ENCODE assay signal across 23 mouse cellular contexts in genomic region chr5:75454961-75455541, GRCm38 (mm10).
DNase-seq lines count a peak whose midpoint lies in the region; ATAC-seq and TF ChIP-seq lines count a peak whose summit lies in the region.
"Had no signal": no experiment of that assay in that cellular context is flagged by ENCODE, and none has a peak within 500 bp of the region (broad histone marks: within the 10 kb centered on the region; RNA-seq: fewer than 3 reads in every experiment).

No protein-coding gene starts in this region.

- no peak overlapping the region for H3K9ac ChIP-seq in midbrain, embryonic 11.5 days (ENCODE audit: low read length)
- H3K9ac ChIP-seq in midbrain, embryonic 15.5 days: no peak overlapping the region
- no peak overlapping the region for H3K9ac ChIP-seq in hindbrain, embryonic 12.5 days
- no peak overlapping the region for H3K9ac ChIP-seq in hindbrain, embryonic 14.5 days
- no peak overlapping the region for H3K9ac ChIP-seq in midbrain, postnatal 0 days (replicated peaks; ENCODE audit: low read length, poor library complexity, severe bottlenecking)
- H3K9ac ChIP-seq: heart, embryonic 15.5 days; hindbrain, embryonic 15.5 days had no signal

- H3K27me3 ChIP-seq in midbrain, embryonic 11.5 days (ENCODE audit: control insufficient read depth, insufficient read depth, low read length): no peaks in the 10 kb centered on the region
- H3K27me3 ChIP-seq in midbrain, embryonic 15.5 days (replicated peaks): no peaks in the 10 kb centered on the region
- no peaks in the 10 kb centered on the region for H3K27me3 ChIP-seq in hindbrain, embryonic 12.5 days
- no peaks in the 10 kb centered on the region for H3K27me3 ChIP-seq in hindbrain, embryonic 14.5 days (ENCODE audit: control insufficient read depth, insufficient read depth, low read length)
- H3K27me3 ChIP-seq in midbrain, postnatal 0 days (ENCODE audit: insufficient read depth, low read length): no peaks in the 10 kb centered on the region
- H3K27me3 ChIP-seq: CH12.LX; hindbrain, embryonic 15.5 days; Patski had no signal

- no peak overlapping the region for H3K4me2 ChIP-seq in midbrain, embryonic 11.5 days
- no peak overlapping the region for H3K4me2 ChIP-seq in midbrain, embryonic 15.5 days
- H3K4me2 ChIP-seq in hindbrain, embryonic 12.5 days (replicated peaks): no peak overlapping the region
- H3K4me2 ChIP-seq in hindbrain, embryonic 14.5 days (replicated peaks): 0 out of 2 replicates have a peak overlapping the region, but pooled peaks have one; percentile 3
- no peak overlapping the region for H3K4me2 ChIP-seq in midbrain, postnatal 0 days (ENCODE audit: low read depth, low read length, poor library complexity, severe bottlenecking)
- H3K4me2 ChIP-seq: heart, embryonic 11.5 days; heart, embryonic 15.5 days; hindbrain, embryonic 15.5 days had no signal

- DNase-seq in midbrain, embryonic 11.5 days (ENCODE audit: low spot score, missing footprints): peak; percentile 49
- DNase-seq in hindbrain, embryonic 14.5 days (ENCODE audit: low spot score): no peak
- peak; percentile 40 for DNase-seq in midbrain, postnatal 0 days (ENCODE audit: low spot score)
- no peak for DNase-seq in thymus, postnatal 36 days
- no peak for DNase-seq in gastrocnemius, adult 8-10 months (ENCODE audit: low spot score in 2 of 2)
- DNase-seq in gastrocnemius, adult 18-20 months (ENCODE audit: low spot score): no peak
- DNase-seq: adrenal gland, postnatal 25 days; cerebellum, adult 18-20 months; gastrocnemius, postnatal 10 days; heart, adult 2 months; heart, postnatal 14 days had no signal

- peak; percentile 35; the same call in 1 of the 2 replicates for ATAC-seq in midbrain, embryonic 11.5 days (ENCODE audit: low FRiP score)
- no peak for ATAC-seq in midbrain, embryonic 15.5 days (replicated peaks)
- peak; percentile 66; the same call in 1 of the 2 replicates for ATAC-seq in hindbrain, embryonic 12.5 days (ENCODE audit: low FRiP score)
- ATAC-seq in hindbrain, embryonic 14.5 days (ENCODE audit: low FRiP score): no peak
- ATAC-seq in midbrain, postnatal 0 days (ENCODE audit: low FRiP score): no peak
- ATAC-seq: activated CD4-positive, CD25-positive, alpha-beta regulatory T cell, adult 4 months; forebrain, embryonic 14.5 days; Patski had no signal

- WGBS in midbrain, embryonic 11.5 days: 72% methylated on average over 16 of the region's 16 CpGs
- WGBS in midbrain, embryonic 15.5 days: 50% methylated on average over 16 of the region's 16 CpGs
- WGBS in hindbrain, embryonic 12.5 days: 56% methylated on average over 16 of the region's 16 CpGs
- WGBS in hindbrain, embryonic 14.5 days: 41% methylated on average over 16 of the region's 16 CpGs
- 64% methylated on average over 16 of the region's 16 CpGs for WGBS in midbrain, postnatal 0 days

- no peaks in the 10 kb centered on the region for H3K36me3 ChIP-seq in midbrain, embryonic 11.5 days (ENCODE audit: control insufficient read depth, insufficient read depth, low read length)
- no peaks in the 10 kb centered on the region for H3K36me3 ChIP-seq in midbrain, embryonic 15.5 days (replicated peaks)
- no peaks in the 10 kb centered on the region for H3K36me3 ChIP-seq in hindbrain, embryonic 12.5 days
- H3K36me3 ChIP-seq in hindbrain, embryonic 14.5 days (replicated peaks; ENCODE audit: control insufficient read depth, insufficient read depth): no peaks in the 10 kb centered on the region
- no peaks in the 10 kb centered on the region for H3K36me3 ChIP-seq in midbrain, postnatal 0 days (ENCODE audit: insufficient read depth, low read length)
- H3K36me3 ChIP-seq: embryonic facial prominence, embryonic 10.5 days; forebrain, embryonic 10.5 days; heart, embryonic 15.5 days; hindbrain, embryonic 15.5 days had no signal

- no peak for TF ChIP-seq CTCF in midbrain, postnatal 0 days (IDR thresholded peaks at IDR 0.05)

- H3K4me3 ChIP-seq in midbrain, embryonic 11.5 days (ENCODE audit: low read depth, low read length): no peak overlapping the region
- H3K4me3 ChIP-seq in midbrain, embryonic 15.5 days: no peak overlapping the region
- H3K4me3 ChIP-seq in hindbrain, embryonic 12.5 days: no peak overlapping the region
- H3K4me3 ChIP-seq in hindbrain, embryonic 14.5 days (replicated peaks; ENCODE audit: low read length): no peak overlapping the region
- no peak overlapping the region for H3K4me3 ChIP-seq in midbrain, postnatal 0 days (ENCODE audit: low read depth, low read length)
- H3K4me3 ChIP-seq: embryonic facial prominence, embryonic 10.5 days; erythroblast, embryonic 14.5 days; forebrain, embryonic 10.5 days; heart, adult 2 months; heart, embryonic 15.5 days; hindbrain, embryonic 15.5 days had no signal

- no peaks in the 10 kb centered on the region for H3K4me1 ChIP-seq in midbrain, embryonic 11.5 days (ENCODE audit: control insufficient read depth, insufficient read depth, low read length)
- H3K4me1 ChIP-seq in midbrain, embryonic 15.5 days: peaks cover 6% of the 10 kb centered on the region; the same call in 1 of the 2 replicates
- H3K4me1 ChIP-seq in hindbrain, embryonic 12.5 days: peaks cover 23% of the 10 kb centered on the region
- H3K4me1 ChIP-seq in hindbrain, embryonic 14.5 days (replicated peaks; ENCODE audit: control insufficient read depth, insufficient read depth, low read length): peaks cover 25% of the 10 kb centered on the region; the same call in 1 of the 2 replicates
- no peaks in the 10 kb centered on the region for H3K4me1 ChIP-seq in midbrain, postnatal 0 days (ENCODE audit: insufficient read depth, low read length)

- no peaks in the 10 kb centered on the region for H3K9me3 ChIP-seq in midbrain, embryonic 11.5 days (ENCODE audit: control insufficient read depth, low read length)
- H3K9me3 ChIP-seq in midbrain, embryonic 15.5 days: no peaks in the 10 kb centered on the region
- no peaks in the 10 kb centered on the region for H3K9me3 ChIP-seq in hindbrain, embryonic 12.5 days (replicated peaks)
- H3K9me3 ChIP-seq in hindbrain, embryonic 14.5 days (ENCODE audit: control insufficient read depth, low read length): no peaks in the 10 kb centered on the region
- no peaks in the 10 kb centered on the region for H3K9me3 ChIP-seq in midbrain, postnatal 0 days (ENCODE audit: low read length)
- H3K9me3 ChIP-seq: embryonic facial prominence, embryonic 10.5 days; forebrain, embryonic 10.5 days; heart, embryonic 15.5 days; hindbrain, embryonic 15.5 days had no signal

- H3K27ac ChIP-seq in midbrain, embryonic 11.5 days (ENCODE audit: low read depth, low read length): no peak overlapping the region
- no peak overlapping the region for H3K27ac ChIP-seq in midbrain, embryonic 15.5 days
- peak overlapping the region; percentile 30; the same call in 1 of the 2 replicates for H3K27ac ChIP-seq in hindbrain, embryonic 12.5 days
- no peak overlapping the region for H3K27ac ChIP-seq in hindbrain, embryonic 14.5 days
- H3K27ac ChIP-seq in midbrain, postnatal 0 days (ENCODE audit: low read depth, low read length): no peak overlapping the region
- H3K27ac ChIP-seq: embryonic facial prominence, embryonic 10.5 days; forebrain, embryonic 10.5 days; heart, adult 2 months; heart, embryonic 15.5 days; hindbrain, embryonic 15.5 days had no signal

Comparison
In these comparisons a context has a peak if more than half of its experiments do, and no peak if none do; other contexts are left out.
1. ATAC-seq: peak in midbrain, embryonic 11.5 days (single experiment) and hindbrain, embryonic 12.5 days (single experiment); none in midbrain, embryonic 15.5 days (single experiment), hindbrain, embryonic 14.5 days (single experiment) and midbrain, postnatal 0 days (single experiment).
2. DNase-seq: peak in midbrain, embryonic 11.5 days (single experiment) and midbrain, postnatal 0 days (single experiment); none in hindbrain, embryonic 14.5 days (single experiment), thymus, postnatal 36 days (0 of 2), gastrocnemius, adult 8-10 months (0 of 2) and gastrocnemius, adult 18-20 months (single experiment).